Mouse (Mus musculus): Measurements from ENCODE around the gene Dgkh.

DNA sequence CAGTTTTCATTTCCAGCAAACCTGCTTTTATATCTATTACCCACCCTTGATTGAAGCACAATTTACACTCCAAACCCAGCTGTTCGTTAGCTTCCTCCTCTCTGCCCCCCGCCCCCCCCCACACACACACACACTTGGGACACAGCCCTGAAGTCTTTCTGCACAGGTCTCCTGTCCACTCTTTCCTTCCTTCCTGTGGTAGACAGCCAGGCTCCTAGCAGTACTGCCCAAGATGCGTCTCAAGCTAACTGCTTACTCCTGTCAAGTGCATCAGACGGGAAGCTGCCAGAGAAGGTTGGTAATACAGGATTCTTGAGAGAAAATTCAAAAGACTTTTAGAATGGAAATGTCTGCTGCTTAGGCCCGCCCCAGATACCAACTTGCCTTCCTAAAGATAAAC lies 92.9 kb downstream of the Dgkh start:
- TF ChIP-seq POLR2A (IDR thresholded peaks at IDR 0.05; ENCODE audit: insufficient read length, low read depth) (no peak), USF1 (IDR thresholded peaks at IDR 0.05; ENCODE audit: low read depth) (no peak), TCF12 (IDR thresholded peaks at IDR 0.05; ENCODE audit: insufficient read depth, poor library complexity, severe bottlenecking) (no peak)

All from myocyte (in vitro differentiated cells).